Mouse (Mus musculus) gastrocnemius, postnatal 10 days (tissue): ENCODE data around the gene Tmigd1. TPM values are rescaled to one million over a fixed set of nuclear protein-coding genes. Genes with fewer than 3 reads are reported as not detected.

Experiments
- total RNA-seq, 2 experiments: library from RNA; stranded (reverse); gene quantifications; 2 replicates each; pipeline ENCODE4 v1.2.3; 2021

Gene Tmigd1
- total RNA-seq, 2 experiments from 2014 or later, result 0.41 to 0.52 TPM

Other genes with a start within 250 kb of the Tmigd1 start
- gene Bhlha9, start 229.7 kb upstream of the Tmigd1 start, total RNA-seq, result not detected
- gene Trarg1, start 222.4 kb upstream of the Tmigd1 start, total RNA-seq, result 1 to 10 TPM; 2.0 to 2.1 TPM
- 10 to 100 TPM; 24.6 to 29.8 TPM for gene Gosr1, start 138.6 kb upstream of the Tmigd1 start, total RNA-seq
- 10 to 100 TPM; 53.7 to 59.6 TPM for gene Cpd, start 55.1 kb upstream of the Tmigd1 start, total RNA-seq
- gene Blmh, start 22.6 kb downstream of the Tmigd1 start, total RNA-seq, result 10 to 100 TPM; 59.2 to 63.5 TPM
- gene Slc6a4, start 96.4 kb downstream of the Tmigd1 start, total RNA-seq, result 1 to 10 TPM in 1 of 2 experiments, under 1 TPM in 1; 0.79 to 1.2 TPM
- gene Nsrp1, start 176.3 kb downstream of the Tmigd1 start, total RNA-seq, result 10 to 100 TPM; 12.4 to 18.0 TPM